Mouse (Mus musculus) cortical plate, adult 2 months (tissue): ENCODE data around the gene Ccnd3.

Experiments
- CTCF ChIP-seq: fragments of 200-500 bp; IDR thresholded peaks from 2 replicates; pipeline ENCODE4 v1.5.1; 2011; ENCODE audit warnings: mild to moderate bottlenecking, control low read depth, low read length; ENCODE audit not compliant: insufficient read depth; ENCODE audit errors: extremely low read depth
- POLR2A ChIP-seq: fragments of 200-500 bp; IDR thresholded peaks from 2 replicates; pipeline ENCODE4 v1.6.1; 2011; ENCODE audit warnings: mild to moderate bottlenecking, low read length, control low read depth; ENCODE audit not compliant: insufficient read depth; ENCODE audit errors: extremely low read depth

DNA sequence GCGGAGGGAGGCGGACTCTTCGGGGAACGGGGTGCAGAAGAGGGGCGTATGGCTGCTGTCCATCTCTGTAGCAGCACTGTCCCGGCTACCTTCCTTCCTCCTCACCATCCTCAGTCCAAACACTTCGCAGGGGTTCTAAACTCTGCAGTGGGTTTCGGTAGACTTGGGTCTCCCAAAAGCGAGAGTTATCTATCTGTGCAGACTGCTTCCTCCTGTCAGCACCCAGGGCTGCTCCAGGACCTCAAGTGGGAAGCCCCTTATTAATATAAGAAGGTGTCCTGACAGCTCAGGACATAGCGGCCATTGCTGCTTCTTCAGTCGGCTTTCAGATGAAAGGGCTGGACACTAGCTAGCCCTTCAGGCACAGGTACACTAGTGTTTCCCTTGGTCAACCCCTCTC is 39.8 kb upstream of the Ccnd3 start:
- no peak for TF ChIP-seq CTCF
- no peak for TF ChIP-seq POLR2A
